Mouse (Mus musculus) midbrain, postnatal 0 days (tissue): Measurements from ENCODE around the gene Fam83d. TPM values are rescaled to one million over a fixed set of nuclear protein-coding genes. Genes with fewer than 3 reads are reported as not detected.

Experiments used
- ATAC-seq: fragments of 200-750 bp; cut with Nextera tagmentation; 2 replicates; pipeline ENCODE4 v1.8.0; 2017; ENCODE audit warnings: moderate number of reproducible peaks, mild to moderate bottlenecking, moderate TSS enrichment, moderate library complexity; ENCODE audit not compliant: low FRiP score
- DNase-seq: peaks from one replicate; pipeline ENCODE4 v3.0.0-alpha.2; 2015; ENCODE audit warnings: low spot score
- H3K27ac ChIP-seq: fragments of 300-500 bp; sonication (generic); 2 replicates; pipeline ENCODE4 v1.5.1; 2014; ENCODE audit warnings: low read depth, mild to moderate bottlenecking, low read length, mixed read lengths
- H3K27me3 ChIP-seq: fragments of 300-500 bp; sonication (generic); 2 replicates; pipeline ENCODE4 v1.6.1; 2014; ENCODE audit warnings: low read length, control low read depth, mixed read lengths; ENCODE audit not compliant: insufficient read depth
- H3K36me3 ChIP-seq: fragments of 300-500 bp; sonication (generic); 2 replicates; pipeline ENCODE4 v1.6.1; 2014; ENCODE audit warnings: low read length, control low read depth, mixed read lengths; ENCODE audit not compliant: insufficient read depth
- H3K4me1 ChIP-seq: fragments of 300-500 bp; sonication (generic); 2 replicates; pipeline ENCODE4 v1.6.1; 2014; ENCODE audit warnings: mild to moderate bottlenecking, control low read depth, antibody characterized with exemption, low read length, mixed read lengths; ENCODE audit not compliant: insufficient read depth
- H3K4me2 ChIP-seq: fragments of 300-500 bp; sonication (generic); 2 replicates; pipeline ENCODE4 v1.6.1; 2014; ENCODE audit warnings: low read depth, mild to moderate bottlenecking, low read length, mixed read lengths; ENCODE audit not compliant: poor library complexity, severe bottlenecking
- H3K4me3 ChIP-seq: fragments of 300-500 bp; sonication (generic); 2 replicates; pipeline ENCODE4 v1.5.1; 2014; ENCODE audit warnings: low read depth, mild to moderate bottlenecking, low read length, moderate library complexity
- H3K9ac ChIP-seq: fragments of 300-500 bp; sonication (generic); replicated peaks from 2 replicates; pipeline ENCODE4 v1.6.1; 2014; ENCODE audit warnings: mild to moderate bottlenecking, low read length, moderate library complexity, mixed read lengths; ENCODE audit not compliant: poor library complexity, severe bottlenecking
- H3K9me3 ChIP-seq: fragments of 300-500 bp; sonication (generic); 2 replicates; pipeline ENCODE4 v1.6.1; 2016; ENCODE audit warnings: low read length, control low read depth
- CTCF ChIP-seq: IDR thresholded peaks from 2 replicates; pipeline ENCODE4 v1.5.1; 2016; ENCODE audit warnings: antibody characterized with exemption, mild to moderate bottlenecking
- WGBS: fragments of 180-500 bp; shearing (Covaris S2); extraction: QIAGEN DNeasy Blood & Tissue Kit; methylation state at CpG from one replicate; pipeline ENCODE4 v1.1.7; 2014; 5-methylcytosine and 5-hydroxymethylcytosine counted together
- polyA plus RNA-seq: library from polyadenylated mRNA; unstranded; fragments of >200 nt; fragmentation: Nextera tagmentation; extraction: Ambion mirVana; gene quantifications from 2 replicates; pipeline ENCODE4 v1.2.1, GENCODE M21; 2015
- total RNA-seq: library from RNA; depleted of rRNA; stranded (reverse); fragments of >200 nt; gene quantifications from 2 replicates; pipeline ENCODE4 v1.2.3, GENCODE M21; 2014

Fam83d gene
- total and polyA plus RNA-seq, 2 experiments from 2014 or later = 3.8 to 6.6 TPM

GRCm38 (mm10) chr2:158771066-158771763, 3.3 kb downstream of the Fam83d start:
- H3K27ac ChIP-seq = no peak overlapping the region
- no peak for TF ChIP-seq CTCF
- H3K4me1 ChIP-seq = no peaks in the 10 kb centered on the region; the same call in 1 of the 2 replicates
- no peaks in the 10 kb centered on the region for H3K27me3 ChIP-seq
- ATAC-seq (no peak), DNase-seq (no peak)
- WGBS = 64% methylated on average over 11 of the region's 11 CpGs
- no peak overlapping the region for H3K9ac ChIP-seq
- no peaks in the 10 kb centered on the region for H3K36me3 ChIP-seq
- no peak overlapping the region for H3K4me3 ChIP-seq
- no peak overlapping the region for H3K4me2 ChIP-seq
- H3K9me3 ChIP-seq = no peaks in the 10 kb centered on the region

DNA sequence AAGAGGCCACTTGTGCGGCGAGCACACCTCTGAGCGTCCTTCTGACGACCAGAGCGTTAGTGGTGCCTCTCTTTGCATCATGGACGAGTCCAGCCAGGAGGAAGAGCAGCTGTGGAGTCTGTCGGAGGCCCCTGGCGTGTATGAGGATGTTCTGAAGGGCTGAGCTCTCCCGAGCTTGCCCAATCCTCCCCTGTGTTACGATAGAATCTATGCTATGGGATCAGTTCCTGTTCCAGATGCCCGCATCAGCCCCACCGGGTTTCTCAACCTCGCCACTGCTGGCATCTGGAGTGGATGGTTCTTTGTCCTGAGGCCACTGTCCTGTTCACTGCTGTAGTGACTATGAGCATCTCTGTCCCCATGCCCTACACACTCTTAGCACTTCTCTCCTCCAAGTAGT, 4.9 kb downstream of the Fam83d start:
- Histone ChIP-seq H3K27ac (no peak overlapping the region), H3K4me3 (no peak overlapping the region), H3K36me3 (no peaks in the 10 kb centered on the region), H3K9ac (no peak overlapping the region), H3K9me3 (no peaks in the 10 kb centered on the region), H3K27me3 (no peaks in the 10 kb centered on the region), H3K4me1 (no peaks in the 10 kb centered on the region; the same call in 1 of the 2 replicates), H3K4me2 (no peak overlapping the region)
- TF ChIP-seq CTCF = no peak
- DNase-seq (no peak), ATAC-seq (no peak)
- WGBS = 90% methylated on average over 13 of the region's 13 CpGs

DNA sequence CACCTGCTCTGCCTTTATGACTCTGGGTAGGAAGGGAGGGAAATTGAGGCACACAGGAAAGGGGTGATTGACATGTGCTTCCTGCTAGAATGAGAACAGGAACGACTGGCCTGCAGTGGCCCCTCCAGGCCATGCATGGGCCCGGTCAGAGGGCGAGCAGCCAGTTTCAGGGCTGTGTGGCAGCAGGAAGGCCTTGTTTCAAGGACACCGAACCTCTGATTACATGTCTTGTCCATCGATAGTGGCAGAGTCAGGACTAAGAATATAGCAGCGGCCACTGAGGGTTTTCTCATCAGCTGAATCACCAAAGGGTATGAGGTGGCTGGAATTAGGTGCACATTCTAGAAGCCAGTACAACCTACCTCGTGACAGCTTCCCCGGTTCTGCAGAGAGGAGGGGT, 7.0 kb downstream of the Fam83d start:
- no peaks in the 10 kb centered on the region for H3K36me3 ChIP-seq

GRCm38 (mm10) chr2:158776716-158777115, 8.8 kb downstream of the Fam83d start:
- Histone ChIP-seq H3K4me2 (no peak overlapping the region), H3K36me3 (no peaks in the 10 kb centered on the region), H3K27ac (no peak overlapping the region), H3K4me3 (no peak overlapping the region), H3K4me1 (no peaks in the 10 kb centered on the region), H3K27me3 (no peaks in the 10 kb centered on the region), H3K9me3 (no peaks in the 10 kb centered on the region), H3K9ac (no peak overlapping the region)
- DNase-seq = peak; percentile 56
- 89% methylated on average over 4 of the region's 4 CpGs for WGBS
- ATAC-seq = no peak
- TF ChIP-seq CTCF = no peak

More for the DNA sequence above, 7.0 kb downstream of the Fam83d start:
- DNase-seq (no peak), ATAC-seq (no peak)
- Histone ChIP-seq H3K4me1 (no peaks in the 10 kb centered on the region), H3K9me3 (no peaks in the 10 kb centered on the region), H3K9ac (no peak overlapping the region), H3K27ac (no peak overlapping the region), H3K4me3 (no peak overlapping the region), H3K4me2 (no peak overlapping the region), H3K27me3 (no peaks in the 10 kb centered on the region)
- TF ChIP-seq CTCF = no peak
- 86% methylated on average over 8 of the region's 8 CpGs for WGBS

- Histone ChIP-seq H3K4me3 (no peak overlapping the region), H3K4me2 (no peak overlapping the region), H3K27ac (no peak overlapping the region), H3K4me1 (no peaks in the 10 kb centered on the region), H3K36me3 (no peaks in the 10 kb centered on the region), H3K27me3 (no peaks in the 10 kb centered on the region), H3K9me3 (no peaks in the 10 kb centered on the region), H3K9ac (no peak overlapping the region)
- no peak for ATAC-seq
- no peak for DNase-seq
- WGBS = 71% methylated on average over 6 of the region's 6 CpGs
- no peak for TF ChIP-seq CTCF
Observed at GRCm38 (mm10) chr2:158777490-158777889, 9.6 kb downstream of the Fam83d start.

GRCm38 (mm10) chr2:158778349-158778748, 10.5 kb downstream of the Fam83d start:
- ATAC-seq = no peak
- H3K4me1 ChIP-seq = no peaks in the 10 kb centered on the region
- WGBS = 76% methylated on average over 7 of the region's 7 CpGs
- H3K9ac ChIP-seq = no peak overlapping the region
- H3K4me3 ChIP-seq = no peak overlapping the region
- DNase-seq = no peak
- no peak overlapping the region for H3K27ac ChIP-seq
- no peak for TF ChIP-seq CTCF
- H3K27me3 ChIP-seq = no peaks in the 10 kb centered on the region
- H3K9me3 ChIP-seq = no peaks in the 10 kb centered on the region
- no peak overlapping the region for H3K4me2 ChIP-seq
- H3K36me3 ChIP-seq = no peaks in the 10 kb centered on the region
